Mouse (Mus musculus) ES-Bruce4 (cell line): Measurements from ENCODE around the gene Tas1r1.

Experiments used
- CTCF ChIP-seq: IDR thresholded peaks from one replicate; pipeline ENCODE4 v1.8.1; 2011; ENCODE audit warnings: low read depth, low read length
- EP300 ChIP-seq: IDR thresholded peaks from 2 replicates; pipeline ENCODE4 v1.6.1; 2011; ENCODE audit warnings: low read depth, low read length; ENCODE audit not compliant: insufficient read depth
- POLR2A ChIP-seq: IDR thresholded peaks from one replicate; pipeline ENCODE4 v1.8.1; 2011; ENCODE audit warnings: low read length; ENCODE audit not compliant: insufficient read depth

GRCm38 (mm10) chr4:152008622-152009075, 29.7 kb downstream of the Tas1r1 start, which contains the start of gene Klhl21:
- TF ChIP-seq CTCF (no peak), POLR2A (peak; percentile 94), EP300 (no peak; the same call in 1 of the 2 replicates)
